Mouse (Mus musculus): Measurements from ENCODE around the gene Ust.

Gene Ust

DNA sequence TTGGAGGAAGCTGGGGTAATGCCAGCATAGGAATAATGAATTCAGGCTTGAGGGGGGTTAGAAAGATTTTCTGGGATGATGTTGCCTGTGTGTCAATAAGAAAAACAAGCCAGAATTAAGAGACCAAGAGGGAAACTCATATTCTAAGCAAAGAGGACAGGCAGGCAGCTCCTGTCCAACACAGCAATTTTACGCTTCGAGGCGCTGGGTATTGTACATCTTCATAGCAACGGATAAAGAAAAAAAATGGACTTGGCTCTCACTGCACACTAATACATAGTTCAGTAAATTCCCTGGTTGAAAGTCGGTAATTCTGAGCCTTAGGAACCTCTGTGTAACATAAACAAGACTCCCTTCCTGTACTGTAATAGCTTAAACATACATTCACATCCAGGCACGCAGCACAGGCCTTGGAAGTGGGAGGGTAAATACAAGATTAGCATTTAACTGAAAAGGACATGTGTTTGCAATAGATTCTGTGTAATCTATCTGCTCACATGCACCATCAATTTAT lies 99.1 kb downstream of the Ust start:
- no peak for DNase-seq

DNA sequence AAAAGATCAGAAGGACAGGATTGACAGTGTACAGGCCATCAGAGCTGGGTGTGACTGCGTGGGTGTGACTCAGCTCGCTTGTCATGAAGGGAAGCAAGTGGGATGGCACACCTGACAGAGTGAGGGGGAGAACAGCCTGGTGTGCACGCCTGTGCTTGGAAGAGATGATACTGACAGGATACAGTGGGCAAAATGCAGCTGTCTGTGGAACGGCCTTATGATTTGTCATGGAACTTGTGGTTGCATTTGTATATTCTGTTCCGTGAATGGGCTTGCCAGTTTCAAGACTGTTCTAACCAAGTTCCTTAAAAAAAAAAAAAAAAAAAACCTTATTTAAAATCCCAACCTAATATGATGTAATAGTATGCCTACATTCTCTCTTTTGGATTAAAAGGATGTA lies 103.2 kb downstream of the Ust start:
- no peak for DNase-seq

DNA sequence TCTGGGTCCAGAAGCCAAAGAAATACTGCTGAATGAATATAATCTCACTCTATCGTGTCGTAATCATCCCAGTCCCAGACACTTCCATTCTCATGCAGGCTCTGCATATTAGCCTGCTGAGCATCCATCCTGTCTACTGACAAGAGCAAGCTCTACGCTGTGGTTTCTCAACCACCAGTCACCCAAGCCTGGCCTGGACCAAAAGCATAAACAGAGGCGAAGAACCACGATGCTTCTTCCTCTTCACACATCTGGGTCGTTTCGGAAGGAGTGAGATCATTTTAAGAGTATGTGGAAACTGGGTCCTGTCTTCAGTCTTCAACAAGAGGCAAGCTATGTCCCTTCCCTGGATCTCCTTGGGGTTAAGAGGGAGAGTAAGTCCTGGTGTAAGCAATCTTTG lies 103.6 kb downstream of the Ust start:
- no peak for DNase-seq

DNA sequence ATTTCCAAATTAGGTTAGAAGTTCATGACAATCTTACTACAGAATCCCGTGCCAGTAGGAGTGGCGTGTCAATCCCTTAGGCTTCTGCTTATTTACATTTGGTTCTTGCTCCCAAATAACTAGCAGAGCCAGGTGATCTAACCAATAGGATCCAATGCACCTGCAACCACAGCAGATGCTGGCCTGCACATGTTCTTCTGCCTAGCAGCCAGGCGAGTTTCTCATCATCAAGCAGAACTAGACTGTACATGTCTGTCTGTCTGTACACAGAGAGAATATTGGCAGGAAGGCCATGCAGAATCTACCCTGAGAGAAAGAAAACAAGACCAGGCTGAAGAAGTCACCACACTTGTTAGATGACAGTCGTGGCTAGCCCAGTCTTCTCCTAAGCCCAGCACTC lies 113.5 kb downstream of the Ust start:
- DNase-seq = no peak

DNA sequence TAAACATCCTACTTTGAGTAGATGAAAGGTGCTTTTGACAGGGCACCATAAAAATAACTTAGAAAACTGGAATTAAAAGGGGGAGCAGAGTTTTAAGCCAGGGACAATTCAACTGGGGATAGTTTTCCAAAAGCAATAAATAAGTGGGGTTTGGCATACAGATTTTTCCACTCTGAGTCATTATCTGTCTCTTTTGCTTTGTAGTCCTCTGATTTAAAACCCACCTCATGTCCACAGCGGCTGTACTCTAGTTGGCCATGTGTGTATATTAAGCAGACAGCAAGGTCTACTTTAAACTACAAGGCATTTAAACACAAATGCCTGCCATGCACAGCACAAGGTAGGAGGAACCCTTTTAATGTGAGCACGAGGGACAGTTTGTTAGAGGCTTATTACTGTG lies 126.4 kb downstream of the Ust start:
- DNase-seq = no peak

DNA sequence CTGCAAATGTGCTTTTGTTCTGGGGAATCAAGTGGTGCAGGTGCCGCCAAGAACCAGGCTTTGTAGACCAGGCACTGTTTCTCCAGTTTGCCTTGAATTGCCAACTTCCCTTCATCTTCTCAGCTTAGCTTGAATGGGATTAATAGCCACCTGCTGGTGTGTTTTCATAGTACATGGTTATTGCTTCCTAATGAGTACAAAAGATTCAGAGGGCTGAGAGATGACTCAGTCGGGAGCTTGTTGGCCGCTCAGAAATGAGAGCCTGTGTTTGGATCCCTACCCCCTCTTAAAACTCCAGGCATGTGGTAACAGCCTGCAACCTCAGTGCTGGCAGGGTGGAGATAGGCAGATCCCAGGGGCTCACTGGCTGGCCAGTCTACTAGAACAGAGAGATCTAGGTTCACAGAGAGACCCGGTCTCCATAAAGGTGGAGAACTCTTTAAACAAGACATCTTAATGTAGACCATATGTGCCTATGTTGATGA lies 127.3 kb downstream of the Ust start:
- DNase-seq = no peak

DNA sequence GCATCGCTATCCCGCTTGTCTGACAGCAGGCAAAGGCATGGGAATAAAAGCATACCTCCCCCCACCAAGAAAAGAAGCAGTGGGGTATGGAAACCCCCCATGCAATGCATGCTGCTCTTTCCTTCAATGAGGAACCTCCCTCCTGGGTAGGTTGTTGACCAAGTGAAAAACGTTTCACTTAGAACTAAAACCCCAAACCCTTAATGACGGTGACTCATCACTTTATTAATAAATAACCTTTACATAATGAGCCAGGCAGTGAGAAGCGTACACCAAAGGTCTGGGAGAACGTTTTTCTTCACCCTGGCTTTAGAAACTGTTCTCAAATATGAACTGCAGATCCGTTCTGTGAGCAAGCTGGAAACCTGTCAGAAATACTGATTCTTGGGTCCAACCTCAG lies 130.4 kb downstream of the Ust start:
- DNase-seq = no peak

DNA sequence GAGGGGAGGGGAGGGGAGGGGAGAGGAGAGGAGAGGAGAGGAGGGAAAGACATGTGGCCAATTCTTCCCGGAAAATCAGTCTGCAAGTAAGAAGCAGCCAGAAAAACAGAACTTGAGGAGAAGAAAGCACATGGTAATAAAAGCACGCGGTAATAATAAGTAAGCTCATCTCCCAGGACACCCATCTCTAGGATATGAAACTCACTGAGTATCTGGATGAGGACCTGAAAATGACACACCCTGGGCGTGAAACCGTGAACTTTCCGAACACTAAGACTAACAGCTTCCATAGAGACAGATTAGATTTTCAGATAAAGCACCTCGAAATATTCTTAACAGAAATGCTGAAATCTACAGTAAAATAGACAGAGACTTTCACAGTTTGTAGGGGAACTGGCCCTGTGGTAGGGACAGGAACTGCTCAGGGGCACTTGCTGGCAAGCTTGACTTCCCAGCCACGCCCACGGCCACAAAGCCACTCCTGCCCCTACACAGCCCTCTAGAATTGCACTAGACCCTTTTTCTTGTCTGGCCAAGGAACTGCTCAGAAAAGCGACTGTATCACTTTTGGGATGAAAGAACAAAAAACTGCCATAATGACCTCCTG lies 148.6 kb downstream of the Ust start:
- peak; percentile 16 to 19 for DNase-seq

DNA sequence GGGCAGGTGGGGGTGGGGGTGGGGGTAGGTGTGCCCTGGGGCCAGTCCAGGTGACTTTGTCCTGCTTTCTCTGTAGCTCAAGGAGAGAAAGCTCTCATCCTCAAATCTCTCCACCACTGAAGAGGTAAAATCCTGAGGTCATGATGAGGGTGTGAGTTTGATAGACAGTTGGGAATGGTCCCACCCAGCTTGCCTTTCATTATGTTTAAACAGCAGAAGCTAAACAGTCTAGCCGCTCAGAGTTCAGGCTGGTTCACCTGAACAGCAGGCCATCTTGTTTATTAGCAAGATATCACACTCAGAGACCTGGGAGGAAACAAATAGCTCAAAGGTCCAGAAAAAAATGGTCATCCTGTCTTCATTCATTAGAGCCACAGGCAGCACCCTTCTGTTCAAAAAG lies 152.8 kb downstream of the Ust start:
- DNase-seq = no peak

DNA sequence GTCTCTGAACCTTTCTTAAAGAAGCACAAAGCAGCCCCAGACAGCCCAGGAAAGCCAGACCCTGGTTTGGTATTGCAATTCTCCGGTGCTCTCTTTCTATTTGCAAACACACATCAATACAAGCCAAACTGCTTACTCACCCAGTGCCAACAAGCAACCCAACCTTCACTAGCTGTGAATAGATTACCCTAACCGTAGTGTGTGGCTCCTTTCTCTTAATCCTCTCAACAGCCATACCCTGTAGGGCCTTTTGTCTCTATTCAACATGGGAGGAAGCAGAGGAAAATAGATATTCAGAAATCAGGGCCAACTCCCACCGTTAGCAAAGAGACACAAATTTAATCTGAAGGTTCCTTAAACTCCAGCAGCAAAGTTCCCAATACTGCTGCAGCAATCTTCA lies 154.4 kb downstream of the Ust start:
- no peak for DNase-seq

DNA sequence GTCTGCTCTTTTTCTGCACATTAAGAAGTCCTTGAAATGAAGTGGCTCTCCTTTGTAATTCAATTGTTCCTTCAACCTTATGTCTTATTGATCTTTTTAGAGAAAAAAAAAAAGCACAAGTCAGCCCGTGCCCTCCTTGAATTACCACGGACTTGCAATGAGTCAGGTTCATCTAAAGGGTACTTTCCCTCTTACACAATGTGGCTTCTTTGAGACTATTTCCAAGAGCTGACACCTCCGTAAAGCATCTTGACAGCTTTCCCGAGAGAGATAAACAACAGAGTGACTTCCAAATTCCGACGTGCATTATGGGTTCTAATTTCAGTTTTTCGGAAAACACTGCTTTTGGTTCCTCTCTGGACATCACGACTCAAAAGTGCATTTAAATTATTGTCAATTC lies 155.3 kb downstream of the Ust start:
- DNase-seq = no peak

DNA sequence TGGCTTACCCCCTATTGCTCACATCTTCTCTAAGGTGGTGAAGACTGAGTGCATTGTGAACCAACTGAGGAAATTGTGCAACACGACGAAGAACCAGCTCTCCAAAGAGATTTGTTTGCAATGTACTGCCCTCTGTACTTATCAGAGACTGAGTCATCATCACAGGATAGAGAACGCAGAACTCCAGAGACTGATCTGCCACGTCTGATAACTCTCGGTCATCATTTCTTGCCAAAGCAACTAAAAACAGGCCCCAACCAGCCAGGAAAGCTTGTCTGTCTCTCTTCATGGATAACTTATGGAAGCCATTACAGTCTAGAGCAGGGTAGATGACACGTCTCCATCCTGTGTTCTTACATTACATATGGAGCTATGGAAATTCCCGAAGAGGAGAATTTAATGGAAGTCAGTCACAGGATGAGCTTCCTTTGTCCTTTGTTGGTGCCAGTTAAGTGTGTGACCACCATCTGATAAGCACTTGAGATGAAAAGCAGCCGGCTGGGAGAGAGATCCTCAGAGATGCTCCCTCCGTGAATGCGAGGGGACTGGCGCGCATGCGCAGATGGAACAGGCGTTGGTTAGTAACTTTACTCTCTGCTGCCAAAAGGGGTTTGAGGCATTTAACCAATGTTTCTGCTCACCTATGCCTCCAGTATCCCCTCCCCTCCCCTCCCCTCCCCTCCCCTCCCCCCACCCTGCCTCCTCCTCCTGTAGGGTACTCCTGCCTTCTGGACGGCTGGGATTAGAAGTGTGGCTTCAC lies 160.2 kb downstream of the Ust start:
- no peak for DNase-seq

DNA sequence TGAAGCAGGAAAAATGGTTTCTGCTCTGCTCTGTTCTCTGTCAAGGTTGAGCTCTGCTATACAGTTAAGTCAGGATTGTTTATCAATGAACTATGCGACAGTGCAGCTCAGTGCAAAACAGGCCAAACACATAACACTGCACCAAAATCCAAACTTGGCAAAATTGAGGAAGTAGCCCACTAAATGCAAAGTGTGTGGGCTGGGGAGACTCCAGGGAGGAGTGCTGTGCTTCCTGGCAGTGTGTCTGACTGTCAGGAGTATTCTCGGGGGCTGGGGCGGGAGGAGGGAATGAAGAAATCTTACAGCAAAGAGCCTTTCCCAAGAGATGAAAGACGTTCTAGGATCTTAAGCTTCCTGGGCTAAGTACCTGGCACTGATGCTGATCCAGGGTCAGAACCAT lies 165.1 kb downstream of the Ust start:
- DNase-seq = peak in 1 of 2 experiments; percentile 4

DNA sequence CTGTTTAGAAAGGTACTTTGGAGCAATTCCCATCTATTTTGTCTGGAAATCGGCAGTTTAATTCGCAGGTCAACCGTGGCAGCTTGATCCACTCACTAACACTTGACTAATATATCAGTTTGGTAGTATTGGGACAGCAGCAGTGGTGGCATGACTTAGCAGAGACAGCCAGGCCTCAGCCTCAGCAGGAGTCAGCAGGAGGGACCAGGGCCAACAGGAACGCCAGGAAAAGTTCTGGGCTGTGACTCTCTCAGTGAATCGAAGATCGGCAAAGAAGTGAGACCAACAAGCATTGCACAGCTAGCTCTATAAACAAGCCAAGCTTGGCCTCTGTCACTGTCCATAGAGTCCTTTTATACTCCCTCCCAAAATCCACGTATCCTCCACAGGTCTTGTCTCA lies 168.0 kb downstream of the Ust start:
- DNase-seq = no peak

DNA sequence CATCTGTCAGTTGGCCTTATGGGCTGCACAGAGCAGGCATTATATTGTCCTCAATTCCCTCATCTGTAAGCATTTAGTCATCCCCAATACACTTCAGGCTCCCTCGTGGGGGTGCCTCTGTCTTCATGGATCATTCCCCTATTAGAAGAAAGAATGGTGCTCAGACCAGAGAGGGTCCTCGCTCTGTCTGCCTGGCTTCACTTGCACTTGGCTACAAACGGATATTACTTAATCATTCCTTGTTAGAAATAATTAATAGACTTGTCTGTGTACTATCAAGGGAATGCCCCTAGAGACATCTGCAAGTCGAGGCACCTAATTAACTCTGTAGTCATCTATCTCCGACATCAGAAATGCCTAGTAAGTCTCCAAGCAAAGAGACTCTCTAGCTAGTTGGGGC lies 171.1 kb downstream of the Ust start:
- no peak for DNase-seq

DNA sequence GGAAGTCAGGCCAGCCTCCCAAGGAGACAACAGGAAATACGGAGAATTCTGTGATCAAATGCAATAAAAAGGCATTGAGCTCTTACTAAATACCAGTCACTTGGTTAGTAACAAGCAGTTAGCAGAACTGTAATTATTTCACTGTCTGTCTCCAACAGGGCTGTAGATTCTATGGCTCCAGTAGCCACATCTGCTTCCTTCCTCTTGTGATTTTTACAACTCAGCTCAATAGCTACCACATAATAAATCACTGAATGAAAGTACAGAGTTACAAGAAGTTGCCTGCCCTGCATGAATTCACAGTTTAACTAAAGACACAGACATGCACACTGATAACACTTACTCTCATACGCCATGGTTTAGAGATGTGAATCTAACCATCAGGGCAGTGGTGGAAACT lies 176.1 kb downstream of the Ust start:
- no peak for DNase-seq

DNA sequence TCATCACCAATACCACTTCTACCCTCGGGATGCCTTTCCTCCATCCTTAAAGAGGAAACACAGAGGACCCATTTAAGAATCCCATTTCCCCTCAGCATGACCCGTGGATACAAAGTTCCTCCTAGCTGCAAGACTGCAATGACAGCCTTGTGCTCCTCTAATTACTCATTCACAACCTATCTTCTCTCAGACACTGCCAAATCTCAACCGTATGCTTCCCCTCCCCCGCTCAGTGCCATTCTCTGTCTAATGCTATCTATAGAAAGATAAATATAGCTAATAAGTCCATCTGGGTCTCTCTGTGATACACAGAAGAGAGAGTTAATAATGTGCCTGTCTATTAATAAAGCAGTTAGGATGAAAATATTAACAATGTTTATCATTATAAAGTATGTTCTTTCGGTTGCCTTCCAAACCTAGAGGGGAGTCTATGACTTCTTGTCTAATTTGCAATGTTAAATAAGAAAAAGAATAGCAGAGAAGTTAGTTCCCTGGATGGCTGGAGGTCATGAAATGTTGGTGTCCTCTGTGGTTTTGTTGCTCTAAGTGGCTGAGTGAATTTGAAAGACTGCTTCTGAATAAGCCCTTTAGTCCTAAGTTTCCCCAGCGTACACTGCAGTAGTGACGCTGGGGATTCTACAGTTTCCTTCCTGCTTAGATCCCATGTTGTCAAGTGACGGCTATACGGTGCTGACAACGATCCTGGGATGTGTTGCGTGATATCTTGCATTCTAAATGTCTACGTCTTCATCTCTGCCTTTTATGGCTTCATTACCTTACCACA lies 178.8 kb downstream of the Ust start:
- no peak for DNase-seq

DNA sequence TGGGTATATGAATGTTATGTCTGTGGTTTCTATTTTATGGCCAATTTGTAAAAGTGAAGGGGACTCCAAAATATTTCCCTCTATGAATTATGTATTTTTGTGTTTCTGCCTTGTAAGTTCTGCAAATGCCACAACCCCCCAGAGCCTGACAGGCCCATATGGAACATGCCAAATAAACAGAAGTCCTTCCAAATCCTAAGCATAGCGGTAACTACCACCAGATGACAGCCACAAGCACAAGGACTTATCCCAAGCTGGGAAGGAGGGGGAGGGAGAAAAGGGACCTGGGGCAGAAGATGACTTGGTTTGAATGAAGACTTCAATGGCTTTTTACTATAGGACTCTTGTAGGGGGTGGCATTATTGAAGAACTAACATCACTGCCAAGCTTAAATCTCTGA lies 182.0 kb downstream of the Ust start:
- DNase-seq = no peak

DNA sequence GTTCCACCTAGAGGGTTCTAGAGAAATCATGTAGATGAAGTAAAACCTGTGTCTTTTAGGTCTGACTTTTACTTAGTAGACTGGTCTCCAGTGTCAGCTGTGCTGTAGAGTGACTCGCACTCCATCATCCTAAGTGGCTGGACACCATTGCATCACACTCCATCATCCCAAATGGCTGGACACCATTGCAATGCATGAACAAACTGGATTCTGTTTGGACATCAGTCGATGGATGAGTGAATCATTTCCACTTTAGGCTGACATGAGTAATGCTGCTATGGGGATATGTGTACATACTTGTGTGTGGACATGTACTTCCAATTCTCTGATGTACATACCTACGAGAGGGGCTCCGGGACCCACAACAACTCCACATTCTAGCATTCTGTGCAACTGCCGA lies 187.7 kb downstream of the Ust start:
- DNase-seq = no peak

DNA sequence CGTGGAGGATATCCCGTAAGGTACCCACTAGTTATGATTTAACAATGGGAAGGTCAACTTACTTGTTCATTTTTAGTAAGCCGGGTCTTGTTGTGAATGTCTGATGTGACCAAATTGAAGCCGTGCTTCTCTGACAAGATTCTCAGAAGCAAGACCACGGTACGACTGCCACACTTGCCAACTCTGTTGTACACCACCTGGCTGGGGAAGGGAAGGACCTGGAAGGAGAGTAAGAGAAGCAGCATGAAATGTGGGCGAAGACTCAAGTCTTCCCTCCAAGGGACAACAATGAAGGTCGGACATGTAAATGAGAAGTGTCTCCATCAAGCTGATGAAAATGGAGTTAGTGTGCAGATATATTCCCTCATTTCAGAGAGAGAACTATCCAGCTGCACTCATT lies 188.6 kb downstream of the Ust start:
- no peak for DNase-seq

DNA sequence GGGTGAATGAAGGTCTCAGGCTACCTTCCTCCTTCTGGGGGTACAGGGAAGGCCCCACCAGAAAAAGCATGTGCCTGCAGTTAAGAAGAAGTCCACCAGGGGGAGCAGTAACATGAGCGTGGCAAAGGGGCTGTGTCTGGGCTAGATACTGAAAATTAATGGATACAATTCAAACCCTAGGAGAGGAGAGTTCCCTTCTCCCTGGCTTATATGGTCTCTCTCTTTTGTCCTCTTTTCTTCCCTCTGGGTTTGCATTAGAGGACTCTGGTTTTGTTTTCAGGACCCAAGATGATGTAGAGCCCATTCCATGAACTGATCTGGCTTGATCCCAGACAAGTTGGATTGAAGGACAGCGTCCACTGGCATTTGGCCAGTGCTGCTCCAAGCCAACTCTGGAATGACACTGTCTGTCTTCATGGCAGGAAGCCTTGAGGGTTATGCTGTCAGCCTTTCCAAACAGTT lies 195.3 kb downstream of the Ust start:
- DNase-seq = peak; percentile 79 to 81

DNA sequence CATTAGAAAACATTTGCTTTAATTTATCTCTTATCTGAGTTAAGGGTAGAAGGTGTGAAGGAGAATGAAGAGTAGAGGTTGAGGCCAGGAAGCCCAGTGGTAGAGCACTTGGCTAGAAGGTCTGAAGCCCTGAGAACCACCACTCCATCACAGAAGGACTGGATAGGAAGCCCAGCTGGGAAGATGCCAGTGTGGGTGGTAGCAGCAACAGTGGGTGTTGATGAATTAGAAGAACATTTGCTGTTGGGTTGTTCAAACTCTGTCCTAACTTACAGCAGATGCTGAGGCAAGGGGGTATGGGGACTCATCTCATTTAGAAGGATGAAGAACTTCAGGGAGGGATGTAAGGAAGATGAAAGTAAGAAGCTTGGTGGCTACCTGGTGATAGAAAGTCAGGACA lies 197.9 kb downstream of the Ust start:
- DNase-seq = no peak

DNA sequence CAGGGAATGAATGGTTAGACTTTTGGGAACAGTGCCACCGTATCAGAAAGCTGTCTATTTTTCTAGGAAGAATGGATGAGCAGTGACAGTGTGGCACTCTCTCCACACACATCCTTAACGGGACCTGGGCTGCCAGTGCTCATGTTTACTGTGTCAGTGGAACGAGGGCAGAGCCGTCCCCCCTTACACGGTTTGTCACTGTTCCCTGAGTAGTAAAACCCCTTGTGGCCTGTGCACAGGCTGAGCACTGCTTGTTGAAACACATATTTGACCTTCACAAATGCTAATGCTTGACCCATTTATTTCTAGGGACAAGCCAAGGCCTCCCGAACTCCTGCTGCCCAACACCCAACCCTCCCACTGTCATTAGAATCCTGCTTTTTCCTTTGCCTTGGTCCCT lies 209.2 kb downstream of the Ust start:
- DNase-seq = no peak

DNA sequence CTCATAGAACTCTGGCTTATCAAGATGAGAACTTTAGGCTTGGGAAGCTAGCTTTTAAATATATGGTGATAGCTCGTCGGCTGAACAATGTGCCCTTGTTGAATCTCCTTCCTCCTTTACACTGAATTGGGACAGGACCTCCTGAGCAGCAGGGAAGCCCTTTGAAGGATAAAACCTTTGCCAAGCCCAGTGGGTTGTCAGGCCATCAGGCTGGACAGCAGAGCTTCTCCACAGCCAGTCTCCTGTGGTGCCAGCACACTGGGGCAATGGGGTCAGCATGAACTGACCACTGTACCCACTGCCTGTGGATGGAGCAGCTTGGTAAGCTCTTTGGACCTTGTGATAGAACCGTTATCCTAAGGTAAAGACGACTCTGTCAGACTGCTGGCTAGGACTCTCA lies 214.4 kb downstream of the Ust start:
- DNase-seq = no peak

Measured in B cell, adult 2 months (primary cell).